Mouse (Mus musculus) induced T-regulatory cell, adult 2 months (primary cell): ENCODE measurements around the gene Frat2.

Experiments used
- DNase-seq: peaks from one replicate; pipeline ENCODE4 v3.0.0-alpha.2; 2012; ENCODE audit warnings: low read depth

Gene Frat2

GRCm38 (mm10) chr19:41818749-41819148 is 29.2 kb downstream of the Frat2 start:
- DNase-seq, result no peak

- no peak for DNase-seq
Observed at GRCm38 (mm10) chr19:41817325-41817724, 30.6 kb downstream of the Frat2 start.

DNA sequence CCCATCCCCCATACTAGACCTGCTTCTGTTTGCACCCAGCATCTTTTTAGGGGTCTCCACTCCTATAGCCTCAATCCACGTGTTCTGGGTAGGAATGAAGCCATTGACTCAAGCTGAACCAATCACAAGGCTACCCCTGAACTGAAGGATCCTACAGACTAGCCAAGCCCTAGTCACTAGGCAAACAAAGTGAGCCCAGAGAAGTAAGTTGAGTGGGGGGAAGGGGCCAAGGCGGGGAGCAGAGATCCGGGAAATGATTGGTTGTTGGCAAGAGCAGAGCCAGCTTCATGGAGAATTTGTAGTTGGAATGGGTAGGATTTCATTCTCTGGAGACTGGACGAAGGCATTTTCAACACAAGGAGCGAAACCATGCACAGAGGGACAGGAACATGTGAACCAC is 31.0 kb downstream of the Frat2 start:
- no peak for DNase-seq

DNA sequence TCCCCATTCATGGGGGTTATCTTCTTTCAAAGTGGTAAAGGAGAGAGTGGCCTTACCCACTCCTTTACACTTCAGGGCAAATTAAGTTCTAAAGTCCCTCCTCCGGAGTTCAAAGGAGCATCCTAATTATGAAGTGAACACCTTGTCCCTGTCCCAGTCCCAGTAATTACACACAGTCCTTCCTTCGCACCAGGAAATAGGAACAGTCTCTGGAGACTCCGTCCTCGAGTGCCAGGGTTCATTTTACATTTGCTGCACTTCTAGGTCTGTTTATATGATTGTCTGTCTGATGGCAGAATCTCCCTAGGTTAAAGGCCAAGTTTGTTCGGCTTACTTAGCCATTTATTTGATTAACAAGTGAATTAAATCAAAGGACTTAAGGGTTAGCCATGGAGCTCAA is 31.5 kb downstream of the Frat2 start:
- no peak for DNase-seq

DNA sequence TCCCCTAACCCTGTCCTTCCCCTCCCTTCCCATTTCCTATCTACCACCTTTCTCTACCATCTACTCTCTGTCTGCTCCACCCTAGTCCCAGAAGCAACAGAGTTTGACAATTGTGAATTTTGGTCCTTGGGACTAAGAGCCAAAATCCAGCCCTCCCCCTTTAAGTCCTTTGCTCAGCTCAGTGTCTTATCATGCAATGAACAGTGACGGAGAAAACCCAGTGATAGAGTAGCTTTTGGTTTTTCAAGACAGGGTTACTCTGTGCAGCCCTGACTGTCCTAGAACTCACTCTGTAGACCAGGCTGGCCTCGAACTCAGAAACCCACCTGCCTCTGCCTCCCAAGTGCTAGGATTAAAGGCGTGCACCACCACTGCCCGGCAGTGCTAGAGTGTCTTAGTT is 34.6 kb downstream of the Frat2 start:
- no peak for DNase-seq

GRCm38 (mm10) chr19:41812525-41812924 is 35.4 kb downstream of the Frat2 start:
- no peak for DNase-seq

- no peak for DNase-seq
Observed at GRCm38 (mm10) chr19:41810074-41810473, 37.9 kb downstream of the Frat2 start.

- DNase-seq, result no peak
Observed at GRCm38 (mm10) chr19:41808104-41808634, 39.8 kb downstream of the Frat2 start.

DNA sequence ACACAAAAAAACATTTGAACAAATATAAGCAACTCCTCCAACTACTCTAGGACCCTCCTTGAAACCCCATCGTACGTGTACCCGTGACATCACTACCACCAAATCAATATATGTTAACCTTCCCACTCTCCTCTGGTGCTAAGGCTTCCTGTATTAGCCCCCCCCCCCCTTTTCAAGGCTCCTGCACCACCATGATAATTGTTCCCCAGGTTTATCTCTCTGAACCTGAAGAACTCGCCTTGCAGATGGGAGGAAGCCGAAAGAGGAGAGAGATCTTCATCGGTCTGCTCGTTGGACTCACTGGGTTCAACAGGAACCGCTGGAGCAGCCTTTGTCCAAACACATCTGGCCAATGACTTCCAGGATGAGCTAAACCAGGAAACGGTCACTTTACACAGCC is 40.4 kb downstream of the Frat2 start:
- no peak for DNase-seq

- peak; percentile 52 for DNase-seq
Observed at GRCm38 (mm10) chr19:41805831-41806230, 42.1 kb downstream of the Frat2 start.

- peak; percentile 82 for DNase-seq
Observed at GRCm38 (mm10) chr19:41803322-41803721, 44.6 kb downstream of the Frat2 start.

- DNase-seq, result peak; percentile 97
Observed at GRCm38 (mm10) chr19:41801742-41802369, 46.1 kb downstream of the Frat2 start, which contains the start of gene Arhgap19. TSS of gene Arhgap19 (minus strand) at chr19:41802047.

DNA sequence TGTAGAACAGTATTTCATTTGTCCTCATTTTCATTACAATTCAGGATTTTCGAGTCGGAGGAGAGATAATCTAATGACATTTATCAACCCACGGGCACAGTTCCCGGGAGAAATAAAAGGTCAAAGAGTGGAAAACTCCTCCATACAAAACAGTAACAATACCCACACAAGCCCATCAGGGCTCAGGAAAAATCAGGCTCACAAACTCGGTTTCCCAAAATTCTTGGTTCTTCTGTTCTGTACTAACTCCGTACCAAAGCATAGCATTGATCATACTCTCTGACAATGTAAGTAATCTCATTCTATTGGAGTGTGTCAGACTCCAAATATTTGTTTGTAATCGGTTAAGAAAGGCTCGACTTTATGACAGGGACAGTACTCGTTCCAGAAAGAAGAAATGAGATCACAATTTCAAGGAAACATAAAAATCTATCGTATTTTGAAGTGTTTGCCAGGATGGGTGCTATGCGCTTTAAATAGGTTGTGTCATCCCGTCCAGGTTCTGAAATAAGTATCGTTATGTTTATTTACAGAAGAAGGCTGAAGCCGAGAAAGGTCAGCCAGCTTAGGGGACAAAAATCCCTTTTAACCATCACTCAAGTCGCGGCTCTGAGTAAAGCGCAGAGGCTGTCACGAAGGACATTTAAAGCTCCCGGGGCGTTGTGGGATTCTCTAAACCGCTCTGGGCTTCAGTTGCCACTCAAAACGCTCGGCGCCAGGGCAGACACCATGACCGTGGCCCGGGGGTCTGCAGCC is 46.8 kb downstream of the Frat2 start:
- peak; percentile 20 for DNase-seq

DNA sequence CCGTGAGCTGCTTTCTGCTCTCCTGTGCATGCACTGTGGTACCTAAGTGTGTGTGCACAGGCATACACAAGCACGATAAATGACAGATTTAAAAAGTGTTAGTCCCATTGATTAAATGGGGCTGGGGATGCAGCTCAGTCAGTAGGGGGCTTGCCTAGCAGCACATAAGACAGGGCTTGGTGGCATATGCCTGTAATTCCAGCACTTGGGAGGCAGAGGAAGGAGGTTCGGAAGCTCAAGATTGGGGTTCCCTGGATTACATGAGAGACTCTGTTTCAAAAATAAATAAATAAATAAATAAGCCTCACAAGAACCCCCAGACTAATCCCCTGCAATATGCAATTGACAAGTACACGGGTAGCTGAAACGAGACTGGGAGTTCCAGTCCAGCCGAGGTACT is 47.5 kb downstream of the Frat2 start:
- DNase-seq, result no peak

- no peak for DNase-seq
Observed at GRCm38 (mm10) chr19:41797536-41797935, 50.4 kb downstream of the Frat2 start.

GRCm38 (mm10) chr19:41796789-41797327 is 51.1 kb downstream of the Frat2 start:
- no peak for DNase-seq

- no peak for DNase-seq
Observed at GRCm38 (mm10) chr19:41796148-41796760, 51.7 kb downstream of the Frat2 start.
